Mouse (Mus musculus): ENCODE data around the gene Ldlrad3. TPM values are rescaled to one million over a fixed set of nuclear protein-coding genes. Genes with fewer than 3 reads are reported as not detected.

Ldlrad3 gene
- polyA plus RNA-seq, 1 experiment from 2014 or later, result 30.0 TPM

DNA sequence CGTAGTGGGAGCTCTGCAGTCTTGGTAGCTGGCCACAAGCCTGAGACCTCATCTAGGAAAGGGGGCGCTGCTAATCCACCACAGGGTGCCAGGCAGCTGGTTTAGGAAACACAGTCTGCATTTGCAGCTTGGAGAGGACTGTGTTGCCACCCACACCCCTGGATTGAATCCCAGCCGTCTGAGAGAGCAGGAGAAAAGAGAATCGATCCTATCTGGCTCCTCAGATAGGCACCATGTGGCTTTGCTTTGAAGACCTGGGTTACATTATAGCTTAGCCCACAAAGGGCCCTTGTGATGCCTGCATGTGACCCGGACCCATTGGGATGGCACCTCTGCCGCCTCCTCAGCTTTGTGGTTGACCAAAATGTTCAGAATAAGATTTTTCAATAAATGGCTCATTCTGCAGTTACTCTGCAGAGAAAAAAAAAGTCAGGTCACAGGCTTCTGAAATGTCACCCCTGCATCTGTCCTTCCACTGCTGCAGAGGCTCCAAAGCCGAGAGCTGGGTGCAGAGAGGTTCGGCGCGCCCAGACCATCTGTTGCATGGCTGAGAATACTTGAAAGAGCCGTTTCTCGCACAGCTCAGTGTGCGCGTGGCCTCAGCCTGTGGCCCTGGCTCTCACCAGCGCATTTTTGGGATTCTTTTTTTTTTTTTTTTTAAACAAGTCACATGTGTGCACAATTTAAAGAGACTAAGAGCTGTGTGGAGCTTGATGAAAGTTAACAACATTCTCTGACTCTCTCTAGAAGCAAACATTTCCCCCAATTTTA, 202.9 kb downstream of the Ldlrad3 start:
- Histone ChIP-seq H3K9me3 (ENCODE audit: control insufficient read depth, low read length) (no peaks in the 10 kb centered on the region), H3K4me1 (ENCODE audit: control insufficient read depth, insufficient read depth, low read length) (peaks cover 27% of the 10 kb centered on the region), H3K9ac (replicated peaks; ENCODE audit: low read depth, low read length) (no peak overlapping the region), H3K4me2 (ENCODE audit: low read depth, low read length) (no peak overlapping the region), H3K27me3 (ENCODE audit: control insufficient read depth, insufficient read depth, low read length) (no peaks in the 10 kb centered on the region), H3K27ac (ENCODE audit: low read depth, low read length) (0 out of 2 replicates have a peak overlapping the region, but pooled peaks have one; percentile 28), H3K4me3 (ENCODE audit: low read depth, low read length) (no peak overlapping the region), H3K36me3 (ENCODE audit: control insufficient read depth, insufficient read depth, low read length) (no peaks in the 10 kb centered on the region)
- WGBS, result 32% methylated on average over 15 of the region's 15 CpGs
- no peak for ATAC-seq (ENCODE audit: low read depth)

DNA sequence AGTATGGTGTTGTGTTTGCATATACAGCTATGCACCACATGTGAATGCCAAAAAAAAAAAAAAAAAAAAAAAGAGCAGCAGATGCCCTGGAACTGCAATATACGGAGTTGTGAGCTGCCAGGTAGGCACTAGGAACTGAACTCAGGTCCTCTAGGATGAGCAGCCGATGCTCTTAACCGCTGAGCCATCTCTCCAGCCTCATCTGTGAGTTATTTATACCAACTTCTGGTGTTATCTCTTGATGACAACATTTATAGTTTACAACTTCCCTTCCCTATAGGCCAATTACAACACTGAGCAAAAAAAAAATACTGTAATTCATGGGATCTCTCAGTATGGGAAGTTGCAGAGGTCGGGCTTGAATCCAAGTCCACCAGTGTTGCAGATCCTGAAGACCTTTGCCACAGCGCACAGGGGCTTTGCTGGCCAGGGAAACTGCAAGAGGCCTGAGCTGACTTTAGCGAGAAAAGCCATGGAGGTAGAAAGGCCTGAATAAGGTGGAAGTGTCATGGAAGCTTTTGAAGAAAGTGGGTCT, 204.2 kb downstream of the Ldlrad3 start:
- H3K27ac ChIP-seq (ENCODE audit: low read depth, low read length), result no peak overlapping the region

DNA sequence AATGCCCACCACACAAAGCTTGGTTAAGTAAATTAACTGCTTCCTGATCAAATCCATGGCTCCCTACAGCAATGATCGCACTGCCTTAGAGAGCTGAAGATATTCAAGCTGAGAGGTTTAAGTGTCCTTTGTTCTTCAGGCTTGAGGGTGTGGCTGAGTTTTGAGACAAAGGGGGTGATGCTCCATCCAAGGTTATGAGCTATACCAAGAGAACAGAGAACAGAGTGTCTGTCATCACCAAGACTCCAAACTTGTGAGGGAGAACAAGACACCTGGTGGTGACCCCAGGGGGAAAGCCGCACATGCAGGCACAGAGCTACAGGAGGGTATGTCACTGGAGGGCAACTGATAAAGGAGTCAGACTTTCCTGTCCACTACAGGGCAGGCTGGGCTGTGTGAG, 205.0 kb downstream of the Ldlrad3 start:
- WGBS, result 67% methylated on average over 2 of the region's 2 CpGs
- H3K4me1 ChIP-seq (ENCODE audit: control insufficient read depth, insufficient read depth, low read length), result peaks cover 27% of the 10 kb centered on the region

More for the DNA sequence above, 204.2 kb downstream of the Ldlrad3 start:
- no peak overlapping the region for H3K4me2 ChIP-seq (ENCODE audit: low read depth, low read length)
- no peaks in the 10 kb centered on the region for H3K36me3 ChIP-seq (ENCODE audit: control insufficient read depth, insufficient read depth, low read length)
- 85% methylated on average over 6 of the region's 6 CpGs for WGBS
- ATAC-seq (ENCODE audit: low read depth), result no peak
- H3K9ac ChIP-seq (replicated peaks; ENCODE audit: low read depth, low read length), result no peak overlapping the region
- H3K4me1 ChIP-seq (ENCODE audit: control insufficient read depth, insufficient read depth, low read length), result peaks cover 33% of the 10 kb centered on the region
- H3K9me3 ChIP-seq (ENCODE audit: control insufficient read depth, low read length), result no peaks in the 10 kb centered on the region
- H3K27me3 ChIP-seq (ENCODE audit: control insufficient read depth, insufficient read depth, low read length), result no peaks in the 10 kb centered on the region
- H3K4me3 ChIP-seq (ENCODE audit: low read depth, low read length), result no peak overlapping the region

DNA sequence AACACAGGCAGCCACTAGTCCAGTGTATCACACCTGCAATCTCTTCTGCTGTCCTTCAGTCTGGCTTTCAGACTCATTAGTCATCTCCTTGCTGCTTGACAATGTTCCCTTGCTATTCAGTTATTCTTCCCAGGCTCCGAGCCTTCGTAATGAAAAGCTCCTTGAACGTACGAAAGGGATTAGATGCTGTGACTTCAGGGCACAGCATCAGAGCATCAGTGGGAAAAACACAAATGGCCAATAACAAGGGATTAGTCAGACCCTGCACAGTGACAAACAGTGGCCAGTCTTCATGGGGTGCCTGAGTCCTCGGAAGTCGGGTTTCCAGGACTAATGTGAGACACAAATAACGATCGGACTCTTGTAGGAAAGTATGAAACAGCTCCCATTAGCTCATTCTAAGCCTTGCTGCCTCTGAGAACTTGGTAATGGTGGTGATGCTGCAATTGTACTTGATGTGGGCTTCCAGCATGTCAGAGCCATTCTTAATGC, 205.7 kb downstream of the Ldlrad3 start:
- no peak overlapping the region for H3K27ac ChIP-seq (ENCODE audit: low read depth, low read length)
- H3K4me1 ChIP-seq (ENCODE audit: control insufficient read depth, insufficient read depth, low read length), result peaks cover 27% of the 10 kb centered on the region

More for the DNA sequence above, 205.0 kb downstream of the Ldlrad3 start:
- H3K4me2 ChIP-seq (ENCODE audit: low read depth, low read length), result no peak overlapping the region
- H3K9ac ChIP-seq (replicated peaks; ENCODE audit: low read depth, low read length), result no peak overlapping the region
- no peak for ATAC-seq (ENCODE audit: low read depth)
- H3K27ac ChIP-seq (ENCODE audit: low read depth, low read length), result no peak overlapping the region
- H3K36me3 ChIP-seq (ENCODE audit: control insufficient read depth, insufficient read depth, low read length), result no peaks in the 10 kb centered on the region
- no peak overlapping the region for H3K4me3 ChIP-seq (ENCODE audit: low read depth, low read length)
- H3K27me3 ChIP-seq (ENCODE audit: control insufficient read depth, insufficient read depth, low read length), result no peaks in the 10 kb centered on the region
- H3K9me3 ChIP-seq (ENCODE audit: control insufficient read depth, low read length), result no peaks in the 10 kb centered on the region

DNA sequence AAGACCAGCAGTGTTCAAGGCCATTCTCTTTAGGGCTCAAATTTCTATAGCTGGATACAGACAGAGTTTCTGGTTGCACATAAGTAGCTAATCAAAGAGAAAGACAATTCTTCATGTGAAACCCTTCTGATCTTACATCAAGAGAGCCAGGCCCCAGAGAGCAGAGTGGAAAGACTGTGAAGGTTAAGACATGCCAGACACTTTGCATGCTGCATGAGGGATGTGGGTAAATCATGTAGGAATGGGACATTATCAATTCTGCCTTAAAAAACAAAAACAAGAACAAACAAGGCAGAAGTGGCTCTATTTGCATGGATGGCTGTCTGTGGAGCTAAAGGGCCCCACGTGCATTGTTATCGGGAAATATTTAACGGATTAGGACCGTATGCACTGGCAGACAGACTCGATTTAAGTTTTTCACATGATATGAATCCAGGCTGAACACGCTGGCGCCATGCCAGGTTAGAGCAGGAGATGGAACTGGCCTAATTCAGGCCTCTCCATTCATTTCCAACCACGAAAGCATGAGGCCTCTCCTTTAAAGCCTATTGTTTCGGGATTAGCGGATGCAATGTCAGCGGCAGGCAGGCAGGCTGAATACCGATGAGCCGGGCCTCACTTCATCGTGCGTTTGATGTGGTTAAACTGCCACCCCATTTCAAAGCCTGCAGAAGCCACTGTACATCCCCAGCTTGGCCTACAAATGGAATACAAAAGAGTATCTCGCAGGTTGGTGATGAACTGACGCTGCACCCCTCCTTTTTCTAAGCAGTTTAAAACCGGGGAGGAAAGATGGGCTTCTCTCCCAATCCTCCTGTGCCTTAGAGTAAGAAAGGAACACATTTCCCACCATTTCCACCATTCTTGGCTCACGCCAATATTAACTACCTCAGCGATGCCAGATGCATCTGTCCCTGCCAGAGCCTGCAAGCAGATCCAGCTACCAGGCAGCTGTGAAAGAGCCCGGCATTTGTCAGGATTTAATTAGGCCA, 207.4 kb downstream of the Ldlrad3 start:
- ATAC-seq (ENCODE audit: low read depth), result peak; percentile 67
- Histone ChIP-seq H3K4me1 (ENCODE audit: control insufficient read depth, insufficient read depth, low read length) (peaks cover 27% of the 10 kb centered on the region), H3K9me3 (ENCODE audit: control insufficient read depth, low read length) (no peaks in the 10 kb centered on the region), H3K36me3 (ENCODE audit: control insufficient read depth, insufficient read depth, low read length) (no peaks in the 10 kb centered on the region), H3K27me3 (ENCODE audit: control insufficient read depth, insufficient read depth, low read length) (no peaks in the 10 kb centered on the region), H3K27ac (ENCODE audit: low read depth, low read length) (peak overlapping the region; percentile 84), H3K4me2 (ENCODE audit: low read depth, low read length) (no peak overlapping the region), H3K9ac (replicated peaks; ENCODE audit: low read depth, low read length) (no peak overlapping the region; the same call in 1 of the 2 replicates), H3K4me3 (ENCODE audit: low read depth, low read length) (no peak overlapping the region)
- WGBS, result 6% methylated on average over 21 of the region's 21 CpGs

More for the DNA sequence above, 205.7 kb downstream of the Ldlrad3 start:
- Histone ChIP-seq H3K4me2 (ENCODE audit: low read depth, low read length) (no peak overlapping the region), H3K36me3 (ENCODE audit: control insufficient read depth, insufficient read depth, low read length) (no peaks in the 10 kb centered on the region), H3K9me3 (ENCODE audit: control insufficient read depth, low read length) (no peaks in the 10 kb centered on the region), H3K27me3 (ENCODE audit: control insufficient read depth, insufficient read depth, low read length) (no peaks in the 10 kb centered on the region), H3K9ac (replicated peaks; ENCODE audit: low read depth, low read length) (no peak overlapping the region), H3K4me3 (ENCODE audit: low read depth, low read length) (no peak overlapping the region)
- no peak for ATAC-seq (ENCODE audit: low read depth)
- 58% methylated on average over 8 of the region's 8 CpGs for WGBS

- Histone ChIP-seq H3K4me1 (ENCODE audit: control insufficient read depth, insufficient read depth, low read length) (peaks cover 20% of the 10 kb centered on the region), H3K4me3 (ENCODE audit: low read depth, low read length) (no peak overlapping the region), H3K9ac (replicated peaks; ENCODE audit: low read depth, low read length) (no peak overlapping the region), H3K36me3 (ENCODE audit: control insufficient read depth, insufficient read depth, low read length) (no peaks in the 10 kb centered on the region), H3K4me2 (ENCODE audit: low read depth, low read length) (no peak overlapping the region), H3K9me3 (ENCODE audit: control insufficient read depth, low read length) (no peaks in the 10 kb centered on the region), H3K27me3 (ENCODE audit: control insufficient read depth, insufficient read depth, low read length) (no peaks in the 10 kb centered on the region), H3K27ac (ENCODE audit: low read depth, low read length) (no peak overlapping the region)
- 80% methylated on average over 7 of the region's 7 CpGs for WGBS
- no peak for ATAC-seq (ENCODE audit: low read depth)
Measured at GRCm38 (mm10) chr2:101976399-101977064, 209.7 kb downstream of the Ldlrad3 start.

- H3K9ac ChIP-seq (replicated peaks; ENCODE audit: low read depth, low read length), result no peak overlapping the region
- no peak overlapping the region for H3K27ac ChIP-seq (ENCODE audit: low read depth, low read length)
- no peak for ATAC-seq (ENCODE audit: low read depth)
- H3K36me3 ChIP-seq (ENCODE audit: control insufficient read depth, insufficient read depth, low read length), result no peaks in the 10 kb centered on the region
- no peaks in the 10 kb centered on the region for H3K27me3 ChIP-seq (ENCODE audit: control insufficient read depth, insufficient read depth, low read length)
- H3K4me2 ChIP-seq (ENCODE audit: low read depth, low read length), result no peak overlapping the region
- H3K9me3 ChIP-seq (ENCODE audit: control insufficient read depth, low read length), result no peaks in the 10 kb centered on the region
- 61% methylated on average over 3 of the region's 3 CpGs for WGBS
- peaks cover 11% of the 10 kb centered on the region for H3K4me1 ChIP-seq (ENCODE audit: control insufficient read depth, insufficient read depth, low read length)
- H3K4me3 ChIP-seq (ENCODE audit: low read depth, low read length), result no peak overlapping the region
Measured at GRCm38 (mm10) chr2:101973810-101974209, 212.4 kb downstream of the Ldlrad3 start.

- Histone ChIP-seq H3K4me3 (ENCODE audit: low read depth, low read length) (no peak overlapping the region), H3K9me3 (ENCODE audit: control insufficient read depth, low read length) (no peaks in the 10 kb centered on the region), H3K4me1 (ENCODE audit: control insufficient read depth, insufficient read depth, low read length) (peaks cover 10% of the 10 kb centered on the region), H3K27ac (ENCODE audit: low read depth, low read length) (no peak overlapping the region), H3K36me3 (ENCODE audit: control insufficient read depth, insufficient read depth, low read length) (no peaks in the 10 kb centered on the region), H3K4me2 (ENCODE audit: low read depth, low read length) (no peak overlapping the region), H3K9ac (replicated peaks; ENCODE audit: low read depth, low read length) (no peak overlapping the region), H3K27me3 (ENCODE audit: control insufficient read depth, insufficient read depth, low read length) (no peaks in the 10 kb centered on the region)
- ATAC-seq (ENCODE audit: low read depth), result no peak
- 18% methylated on average over 4 of the region's 4 CpGs for WGBS
Measured at GRCm38 (mm10) chr2:101967601-101968000, 218.6 kb downstream of the Ldlrad3 start.

All from neural tube, embryonic 14.5 days (tissue).